Mouse (Mus musculus) testis, postnatal 14 days (tissue): ENCODE data around the gene Ntng2.

Experiments used
- DNase-seq: peaks from one replicate; pipeline ENCODE4 v3.0.0; 2021; ENCODE audit warnings: low spot score

Gene Ntng2

GRCm38 (mm10) chr2:29252599-29253204, at the start of gene Ntng2:
Gene Ntng2, minus strand, starts transcription at chr2:29253005.
- DNase-seq: peak; percentile 34

GRCm38 (mm10) chr2:29295557-29295956, 42.8 kb upstream of the Ntng2 start:
- DNase-seq: no peak

GRCm38 (mm10) chr2:29287651-29288050, 34.8 kb upstream of the Ntng2 start:
- DNase-seq: no peak

- DNase-seq: no peak
Observed at GRCm38 (mm10) chr2:29277703-29278121, 24.9 kb upstream of the Ntng2 start.

- DNase-seq: no peak
Observed at GRCm38 (mm10) chr2:29271803-29272518, 19.2 kb upstream of the Ntng2 start.

GRCm38 (mm10) chr2:29271098-29271497, 18.3 kb upstream of the Ntng2 start:
- no peak for DNase-seq

GRCm38 (mm10) chr2:29266810-29267209, 14.0 kb upstream of the Ntng2 start:
- no peak for DNase-seq

- DNase-seq: no peak
Observed at GRCm38 (mm10) chr2:29262436-29262915, 9.7 kb upstream of the Ntng2 start.

- no peak for DNase-seq
Observed at GRCm38 (mm10) chr2:29261126-29261525, 8.3 kb upstream of the Ntng2 start.

- DNase-seq: peak; percentile 25
Observed at GRCm38 (mm10) chr2:29253205-29253865, 530 bp upstream of the Ntng2 start.

- DNase-seq: peak; percentile 20
Observed at GRCm38 (mm10) chr2:29252059-29252598, 676 bp downstream of the Ntng2 start.

GRCm38 (mm10) chr2:29251095-29252058, 1.4 kb downstream of the Ntng2 start:
- no peak for DNase-seq

- no peak for DNase-seq
Observed at GRCm38 (mm10) chr2:29250263-29251094, 2.3 kb downstream of the Ntng2 start.

- no peak for DNase-seq
Observed at GRCm38 (mm10) chr2:29249852-29250251, 3.0 kb downstream of the Ntng2 start.

- DNase-seq: no peak
Observed at GRCm38 (mm10) chr2:29248551-29248950, 4.3 kb downstream of the Ntng2 start.

GRCm38 (mm10) chr2:29247386-29247785, 5.4 kb downstream of the Ntng2 start:
- DNase-seq: no peak

- DNase-seq: no peak
Observed at GRCm38 (mm10) chr2:29246891-29247290, 5.9 kb downstream of the Ntng2 start.

- no peak for DNase-seq
Observed at GRCm38 (mm10) chr2:29246275-29246674, 6.5 kb downstream of the Ntng2 start.

GRCm38 (mm10) chr2:29245341-29245779, 7.4 kb downstream of the Ntng2 start:
- peak; percentile 17 for DNase-seq

- no peak for DNase-seq
Observed at GRCm38 (mm10) chr2:29239329-29239728, 13.5 kb downstream of the Ntng2 start.

- peak; percentile 36 for DNase-seq
Observed at GRCm38 (mm10) chr2:29237623-29238022, 15.2 kb downstream of the Ntng2 start.
